18 mouse cellular contexts compared by ENCODE assay signal in the genomic region with DNA sequence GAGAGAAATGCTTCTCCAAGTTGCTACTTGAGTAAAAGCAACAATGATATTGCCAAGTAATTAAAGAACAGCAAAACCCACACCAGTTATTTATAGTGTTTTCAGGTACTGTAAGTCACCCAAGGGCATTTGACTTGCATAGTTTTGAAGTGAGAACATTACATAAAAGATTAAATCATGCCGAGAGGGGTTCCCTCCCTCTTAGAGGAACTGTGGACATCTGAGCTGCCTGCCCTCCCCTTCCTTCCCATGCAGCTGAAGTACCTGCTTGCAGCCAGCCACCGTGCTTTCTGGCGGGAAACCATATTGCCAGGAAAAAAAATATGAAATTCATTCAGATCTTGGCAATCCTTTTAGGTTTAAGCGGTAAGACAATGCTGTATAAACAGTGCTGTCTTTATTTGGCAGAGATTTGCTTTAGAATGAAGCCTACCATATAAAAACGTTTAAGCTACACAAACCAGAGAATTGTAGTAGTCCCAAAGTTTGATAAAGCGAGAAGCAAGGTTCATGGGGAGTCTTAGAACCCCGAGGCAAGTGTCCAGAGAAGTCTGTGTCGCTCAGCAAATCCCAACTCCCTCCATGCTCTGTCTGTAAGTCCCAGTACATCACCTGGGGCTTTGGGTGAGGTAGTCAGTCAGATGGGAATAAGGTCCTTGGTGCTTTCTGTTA.
A peak's percentile ranks its signal among the peaks of the same experiment; 100 is the strongest.
DNase-seq lines count a peak whose midpoint lies in the region; ATAC-seq and TF ChIP-seq lines count a peak whose summit lies in the region.
"Had no signal": no experiment of that assay in that cellular context is flagged by ENCODE, and none has a peak within 500 bp of the region (broad histone marks: within the 10 kb centered on the region; RNA-seq: fewer than 3 reads in every experiment).

No protein-coding gene starts in this region.

- no peaks in the 10 kb centered on the region for H3K27me3 ChIP-seq in kidney, adult 2 months (replicated peaks; ENCODE audit: control insufficient read depth, insufficient read depth, low read length)
- H3K27me3 ChIP-seq in lung, embryonic 16.5 days (ENCODE audit: control insufficient read depth, insufficient read depth, low read depth, low read length) = no peaks in the 10 kb centered on the region
- no peaks in the 10 kb centered on the region for H3K27me3 ChIP-seq in limb, embryonic 14.5 days (ENCODE audit: control insufficient read depth, insufficient read depth, low read length)
- H3K27me3 ChIP-seq: hindbrain, embryonic 15.5 days; liver, embryonic 13.5 days had no signal

- no peak overlapping the region for H3K4me2 ChIP-seq in lung, embryonic 16.5 days (ENCODE audit: low read depth, low read length)
- H3K4me2 ChIP-seq in limb, embryonic 14.5 days (replicated peaks; ENCODE audit: low read depth, low read length, severe bottlenecking) = no peak overlapping the region
- H3K4me2 ChIP-seq: hindbrain, embryonic 15.5 days; liver, embryonic 13.5 days had no signal

- no peak overlapping the region for H3K27ac ChIP-seq in kidney, adult 2 months (ENCODE audit: insufficient read depth, low read depth, low read length)
- H3K27ac ChIP-seq in lung, embryonic 16.5 days (ENCODE audit: low read length) = no peak overlapping the region
- H3K27ac ChIP-seq in limb, embryonic 14.5 days (replicated peaks; ENCODE audit: low read depth, low read length) = peak overlapping the region; percentile 33; the same call in 1 of the 2 replicates
- H3K27ac ChIP-seq: forebrain, embryonic 10.5 days; hindbrain, embryonic 15.5 days; liver, embryonic 13.5 days had no signal

- no peak for TF ChIP-seq CTCF in kidney, adult 2 months (conservative IDR thresholded peaks at IDR 0.05; ENCODE audit: insufficient read depth, insufficient read length, low read depth, low read length)

- no peaks in the 10 kb centered on the region for H3K36me3 ChIP-seq in kidney, adult 2 months (ENCODE audit: control insufficient read depth, insufficient read depth, low read length)
- H3K36me3 ChIP-seq in lung, embryonic 16.5 days (ENCODE audit: control insufficient read depth, insufficient read depth, low read length) = no peaks in the 10 kb centered on the region
- H3K36me3 ChIP-seq in limb, embryonic 14.5 days (ENCODE audit: control insufficient read depth, insufficient read depth, low read length) = no peaks in the 10 kb centered on the region
- H3K36me3 ChIP-seq: forebrain, embryonic 10.5 days; hindbrain, embryonic 15.5 days; liver, embryonic 13.5 days had no signal

- peak; percentile 67 for ATAC-seq in lung, embryonic 16.5 days (ENCODE audit: low read depth)
- peak; percentile 53; the same call in 1 of the 2 replicates for ATAC-seq in limb, embryonic 14.5 days (ENCODE audit: low FRiP score, low read depth)
- ATAC-seq: intestine, embryonic 16.5 days; midbrain, embryonic 16.5 days had no signal

- DNase-seq in adrenal gland, postnatal 14 days = peak; percentile 35
- DNase-seq in adrenal gland, adult 8-10 months = no peak
- peak; percentile 47 for DNase-seq in kidney, adult 2 months
- no peak for DNase-seq in kidney, postnatal 10 days
- no peak for DNase-seq in lung, postnatal 10 days
- DNase-seq in limb, embryonic 14.5 days (ENCODE audit: low spot score) = peak; percentile 59
- no peak for DNase-seq in spleen, adult 18-20 months
- DNase-seq: adrenal gland, postnatal 10 days; cerebellum, adult 18-20 months; gastrocnemius, postnatal 10 days; heart, postnatal 14 days; liver, embryonic 13.5 days had no signal

- H3K4me1 ChIP-seq in kidney, adult 2 months (ENCODE audit: control insufficient read depth, insufficient read depth, low read length) = 0 out of 2 replicates have a peak, but pooled peaks cover 4% of the 10 kb centered on the region
- peaks cover 22% of the 10 kb centered on the region for H3K4me1 ChIP-seq in lung, embryonic 16.5 days (replicated peaks; ENCODE audit: control insufficient read depth, insufficient read depth, low read length)
- peaks cover 26% of the 10 kb centered on the region for H3K4me1 ChIP-seq in limb, embryonic 14.5 days (ENCODE audit: control insufficient read depth, insufficient read depth, low read length)

- H3K4me3 ChIP-seq in kidney, adult 2 months (ENCODE audit: insufficient read depth, low read depth, low read length) = no peak overlapping the region
- no peak overlapping the region for H3K4me3 ChIP-seq in lung, embryonic 16.5 days (ENCODE audit: low read length)
- H3K4me3 ChIP-seq in limb, embryonic 14.5 days (replicated peaks; ENCODE audit: low read length) = no peak overlapping the region
- H3K4me3 ChIP-seq: forebrain, embryonic 10.5 days; hindbrain, embryonic 15.5 days; liver, embryonic 13.5 days; megakaryocyte, embryonic 14.5 days had no signal

- no peak for TF ChIP-seq POLR2A in kidney, adult 2 months (IDR thresholded peaks at IDR 0.05; ENCODE audit: low read depth, low read length)
- TF ChIP-seq POLR2A in limb, embryonic 14.5 days (IDR thresholded peaks at IDR 0.05; ENCODE audit: borderline replicate concordance, extremely low read depth, insufficient read depth, insufficient read length) = no peak

- 40% methylated on average over 8 of the region's 8 CpGs for WGBS in kidney, adult 2 months
- 27% methylated on average over 8 of the region's 8 CpGs for WGBS in lung, embryonic 16.5 days
- 31% methylated on average over 8 of the region's 8 CpGs for WGBS in limb, embryonic 14.5 days

- H3K9me3 ChIP-seq in lung, embryonic 16.5 days (ENCODE audit: control insufficient read depth, low read length) = no peaks in the 10 kb centered on the region
- no peaks in the 10 kb centered on the region for H3K9me3 ChIP-seq in limb, embryonic 14.5 days (ENCODE audit: control insufficient read depth, low read length)
- H3K9me3 ChIP-seq: forebrain, embryonic 10.5 days; hindbrain, embryonic 15.5 days; liver, embryonic 13.5 days; megakaryocyte, embryonic 14.5 days had no signal

- no peak overlapping the region for H3K9ac ChIP-seq in lung, embryonic 16.5 days (ENCODE audit: low read length)
- no peak overlapping the region for H3K9ac ChIP-seq in limb, embryonic 14.5 days (ENCODE audit: low read depth, low read length, severe bottlenecking)
- H3K9ac ChIP-seq: hindbrain, embryonic 15.5 days; liver, embryonic 13.5 days had no signal

Comparison
In these comparisons a context has a peak if more than half of its experiments do, and no peak if none do; other contexts are left out.
1. DNase-seq: peak in adrenal gland, postnatal 14 days (single experiment), kidney, adult 2 months (single experiment) and limb, embryonic 14.5 days (single experiment); none in adrenal gland, adult 8-10 months (single experiment), kidney, postnatal 10 days (single experiment), lung, postnatal 10 days (single experiment) and spleen, adult 18-20 months (0 of 2).